Mouse (Mus musculus): Measurements from ENCODE around the gene Iyd.
"Not testable (repeated sequence)": the region's sequence is repeated elsewhere in the genome, so short reads cannot be mapped to it uniquely, and the experiment has no call there.

DNA sequence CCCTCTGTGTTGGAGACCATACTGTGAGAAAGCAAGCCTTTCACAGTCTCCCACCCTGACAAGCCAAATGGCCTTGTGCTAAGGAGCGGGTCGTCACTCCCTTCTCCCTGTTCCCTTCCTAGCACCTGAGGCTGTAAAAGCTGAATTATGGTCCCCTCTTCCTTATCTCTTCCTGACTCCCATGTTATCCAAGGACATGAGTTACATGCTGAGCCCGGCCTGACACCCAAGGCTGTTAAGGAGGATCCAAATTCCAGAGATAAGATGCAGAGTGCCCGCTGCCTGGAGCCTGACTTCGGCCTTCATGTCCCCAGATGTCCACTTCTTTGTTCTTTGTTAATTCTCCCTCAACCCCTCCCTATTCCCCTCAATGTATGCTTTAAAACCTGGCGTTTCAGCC lies 39.2 kb upstream of the Iyd start:
- TF ChIP-seq POLR2A (IDR thresholded peaks at IDR 0.05; ENCODE audit: low read depth, low read length); CTCF (IDR thresholded peaks at IDR 0.05; ENCODE audit: extremely low read depth, insufficient read length, insufficient replicate concordance, low read depth, low read length): not testable (repeated sequence)

All from small intestine, adult 2 months (tissue).